Mouse (Mus musculus) inflammation-experienced regulatory T-cells, adult 6 months (primary cell): ENCODE results near the gene Slc37a4. TPM values are rescaled to one million over a fixed set of nuclear protein-coding genes. Genes with fewer than 3 reads are reported as not detected.
"Not testable (repeated sequence)": the region's sequence is repeated elsewhere in the genome, so short reads cannot be mapped to it uniquely, and the experiment has no call there.

Source experiments
- ATAC-seq: one replicate; pipeline ENCODE4 v1.8.0; 2017
- polyA plus RNA-seq, 3 experiments: library from polyadenylated mRNA; unstranded; fragments of 100-300 nt; shearing (Covaris generic); gene quantifications; one replicate each; pipeline ENCODE4 v1.2.1; 2017

Slc37a4 gene
- polyA plus RNA-seq, 3 experiments from 2014 or later: 13.6 to 24.2 (median 18.2) TPM

DNA sequence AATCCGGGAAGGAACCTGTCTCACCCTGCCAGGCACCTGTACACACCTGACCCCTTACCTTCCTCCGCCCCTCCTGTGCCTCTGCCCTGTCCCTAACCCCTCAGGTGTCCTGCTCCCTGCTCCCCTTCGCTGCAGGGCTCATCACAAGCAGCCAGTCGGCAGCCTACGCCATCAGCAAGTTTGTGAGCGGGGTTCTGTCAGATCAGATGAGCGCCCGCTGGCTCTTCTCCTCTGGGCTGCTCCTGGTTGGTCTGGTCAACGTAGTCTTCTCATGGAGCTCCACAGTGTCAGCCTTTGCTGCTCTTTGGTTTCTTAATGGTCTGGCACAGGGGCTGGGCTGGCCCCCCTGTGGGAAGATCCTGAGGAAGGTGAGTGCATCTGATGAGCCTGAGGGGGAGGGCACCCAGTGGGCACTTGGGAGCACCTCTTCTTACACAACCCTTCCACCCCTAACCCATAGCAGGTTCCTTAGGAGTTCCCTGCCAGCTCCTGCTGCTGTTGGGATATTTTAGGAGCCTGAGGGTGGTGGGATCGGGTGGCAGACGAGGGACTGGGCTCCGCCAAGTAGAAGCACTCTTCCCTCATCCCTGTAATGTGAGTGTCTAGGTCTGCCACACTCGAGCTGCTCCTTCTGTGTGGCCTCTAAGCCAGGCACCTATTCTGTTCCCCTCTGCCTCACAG, 2.6 kb downstream of the Slc37a4 start:
- no peak for ATAC-seq

DNA sequence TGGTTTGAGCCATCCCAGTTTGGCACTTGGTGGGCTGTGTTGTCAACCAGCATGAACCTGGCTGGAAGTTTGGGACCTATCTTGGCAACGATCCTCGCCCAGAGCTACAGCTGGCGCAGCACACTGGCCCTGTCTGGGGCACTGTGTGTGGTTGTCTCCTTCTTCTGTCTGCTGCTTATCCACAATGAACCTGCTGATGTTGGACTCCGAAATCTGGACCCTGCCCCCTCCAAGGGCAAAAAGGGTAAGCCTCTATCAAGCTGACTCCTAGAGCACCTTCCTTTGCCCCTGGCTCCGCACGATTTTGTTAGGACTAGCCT, 3.1 kb downstream of the Slc37a4 start:
- ATAC-seq: no peak

- no peak for ATAC-seq
Measured at GRCm38 (mm10) chr9:44401081-44401480, 4.4 kb downstream of the Slc37a4 start.

DNA sequence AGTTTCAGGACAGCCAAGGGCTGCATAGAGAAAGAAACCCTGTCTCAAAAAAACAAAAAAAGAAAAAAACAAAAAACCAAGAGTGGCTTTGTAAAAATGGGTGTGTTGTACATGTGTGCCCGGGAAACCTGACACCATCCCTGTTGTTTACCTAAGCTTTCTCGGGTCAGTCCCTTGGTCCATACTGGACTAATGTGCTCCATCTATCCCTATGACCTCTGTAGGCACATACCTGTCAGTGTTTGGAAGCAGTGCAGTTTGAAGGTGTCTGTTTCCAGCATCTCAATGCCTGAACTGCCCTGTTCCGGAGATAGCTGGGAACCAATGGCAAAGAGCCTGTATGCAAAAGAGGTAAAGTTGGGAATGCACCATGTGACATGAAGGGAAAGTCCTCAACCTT, 8.4 kb downstream of the Slc37a4 start:
- no peak for ATAC-seq

DNA sequence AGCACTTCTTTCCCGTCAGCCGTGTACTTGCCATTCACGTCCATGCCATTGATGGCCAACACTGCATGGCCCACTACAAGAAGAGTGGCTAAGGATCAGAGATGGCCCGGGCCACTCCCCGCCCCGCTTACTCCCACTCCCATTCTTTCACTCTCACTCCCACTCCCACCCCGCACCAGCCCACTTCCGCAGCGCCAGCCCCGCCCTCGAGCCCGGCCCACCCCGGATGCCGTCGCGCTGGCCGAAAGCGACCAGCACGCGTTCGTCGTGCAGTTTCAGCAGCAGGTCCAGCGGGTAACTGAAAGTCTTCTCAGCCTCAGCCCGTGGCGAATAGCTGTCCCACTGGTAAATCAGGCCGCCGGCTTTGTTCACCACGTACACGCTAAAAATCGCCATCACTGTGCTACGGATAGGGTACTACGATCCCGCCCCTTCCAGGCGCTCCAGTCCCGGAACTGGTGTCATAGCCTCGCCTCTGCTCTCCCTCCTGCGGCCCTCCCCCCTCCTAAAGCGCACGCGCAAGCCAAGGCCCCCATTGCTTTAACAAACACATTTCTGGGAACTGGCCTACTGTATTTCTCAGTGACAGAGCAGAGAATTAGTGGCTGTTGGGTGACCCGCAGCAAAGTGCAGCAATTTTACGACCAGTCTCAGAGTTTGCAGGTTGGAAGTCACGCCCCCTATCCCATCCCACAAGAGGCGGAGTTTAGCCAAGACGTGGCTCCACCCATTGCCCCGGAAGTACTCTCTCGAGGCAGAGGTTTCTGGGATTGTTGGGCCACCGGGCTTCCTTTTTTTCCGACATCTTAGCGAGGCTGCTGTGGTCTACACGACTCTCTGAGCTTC, 10.5 kb downstream of the Slc37a4 start, which contains the start of the genes Rps25 and Trappc4:
Gene Rps25 (plus strand): TSS at position 234 of the 846 bp plus-strand sequence.
Gene Trappc4 (minus strand): TSS at position 695 of the 846 bp plus-strand sequence.
- ATAC-seq: peak; percentile 94

DNA sequence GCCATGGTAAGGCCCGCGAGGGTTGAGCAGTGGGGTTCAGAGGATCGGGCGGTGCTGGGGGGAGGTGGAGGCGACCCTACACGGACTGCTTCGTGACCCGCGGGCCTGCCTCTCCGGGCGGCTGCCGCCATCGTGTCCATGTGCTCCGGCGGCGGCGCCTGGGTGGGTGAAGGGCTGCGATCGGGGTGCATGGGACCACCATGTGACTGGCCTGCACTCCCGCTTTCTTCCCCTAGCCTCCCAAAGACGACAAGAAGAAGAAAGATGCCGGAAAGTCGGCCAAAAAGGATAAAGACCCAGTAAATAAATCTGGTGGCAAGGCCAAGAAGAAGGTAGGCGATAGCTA, 11.1 kb downstream of the Slc37a4 start:
- ATAC-seq: no peak

- not testable (repeated sequence) for ATAC-seq
Measured at GRCm38 (mm10) chr9:44408693-44409092, 12.0 kb downstream of the Slc37a4 start.

GRCm38 (mm10) chr9:44410647-44411336, 14.1 kb downstream of the Slc37a4 start:
- no peak for ATAC-seq

GRCm38 (mm10) chr9:44411601-44412130, 15.0 kb downstream of the Slc37a4 start:
- no peak for ATAC-seq

- ATAC-seq: no peak
Measured at GRCm38 (mm10) chr9:44412306-44412705, 15.7 kb downstream of the Slc37a4 start.

DNA sequence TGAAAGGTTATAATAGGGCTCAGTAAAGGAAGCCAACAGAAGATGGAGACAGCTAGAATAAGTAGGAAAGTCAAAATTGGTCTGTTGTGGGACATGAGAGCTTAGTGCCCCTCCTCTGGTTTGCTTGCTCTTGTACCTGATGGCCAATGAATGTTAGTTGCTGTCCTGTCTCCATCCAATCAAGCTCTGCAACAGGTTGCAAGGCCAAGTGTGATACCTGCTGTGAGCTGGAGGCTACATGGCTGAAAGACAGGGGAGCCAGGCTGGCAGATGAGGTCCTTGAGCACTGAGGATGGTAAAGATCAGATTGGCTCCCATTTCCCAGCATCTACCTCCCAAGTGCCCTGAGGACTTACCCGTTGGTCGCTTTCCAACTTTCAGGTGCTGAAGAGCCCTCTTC, 16.1 kb downstream of the Slc37a4 start:
- no peak for ATAC-seq

DNA sequence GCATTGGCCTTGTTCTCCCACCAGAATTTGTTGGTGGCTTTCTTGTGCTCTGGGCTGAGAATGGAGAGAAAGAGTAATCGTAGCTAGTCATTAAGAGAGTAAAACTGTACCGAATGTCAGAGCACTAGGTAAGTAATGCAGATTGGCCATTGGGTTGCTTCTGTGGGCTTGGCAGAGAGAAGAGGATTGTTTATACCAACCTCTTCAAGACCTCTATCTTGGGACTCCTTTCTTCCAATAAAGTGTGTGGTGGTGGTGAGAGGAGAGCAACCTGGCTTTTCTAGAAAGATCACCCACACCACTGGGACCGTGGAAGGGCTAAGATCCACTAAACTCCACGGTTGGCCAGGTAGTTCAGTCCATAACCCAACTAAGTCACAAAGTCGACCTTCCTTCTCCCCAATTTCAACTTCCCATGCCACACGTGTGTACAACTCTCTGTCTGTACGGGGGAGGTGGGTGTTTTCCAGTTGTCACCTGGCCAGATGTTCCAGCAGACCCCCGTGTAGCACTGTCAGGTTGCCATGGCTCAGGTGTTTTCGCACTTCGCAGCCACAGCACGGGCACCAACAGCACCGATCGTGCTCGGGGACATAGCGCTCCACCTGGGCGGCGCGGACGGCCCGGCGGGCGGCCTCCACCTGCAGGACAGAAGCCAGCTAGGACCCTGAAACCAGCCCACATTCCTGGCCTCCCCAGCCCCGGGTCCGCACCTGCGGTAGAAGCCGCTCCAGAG, 20.7 kb downstream of the Slc37a4 start:
- peak; percentile 42 for ATAC-seq

- peak; percentile 88 for ATAC-seq
Measured at GRCm38 (mm10) chr9:44417892-44418363, 21.3 kb downstream of the Slc37a4 start.

GRCm38 (mm10) chr9:44418519-44419385, 22.1 kb downstream of the Slc37a4 start, which contains the start of gene Ccdc84:
TSS of gene Ccdc84 (minus strand) at chr9:44418569.
- ATAC-seq: no peak

GRCm38 (mm10) chr9:44419730-44420129, 23.1 kb downstream of the Slc37a4 start:
- not testable (repeated sequence) for ATAC-seq

DNA sequence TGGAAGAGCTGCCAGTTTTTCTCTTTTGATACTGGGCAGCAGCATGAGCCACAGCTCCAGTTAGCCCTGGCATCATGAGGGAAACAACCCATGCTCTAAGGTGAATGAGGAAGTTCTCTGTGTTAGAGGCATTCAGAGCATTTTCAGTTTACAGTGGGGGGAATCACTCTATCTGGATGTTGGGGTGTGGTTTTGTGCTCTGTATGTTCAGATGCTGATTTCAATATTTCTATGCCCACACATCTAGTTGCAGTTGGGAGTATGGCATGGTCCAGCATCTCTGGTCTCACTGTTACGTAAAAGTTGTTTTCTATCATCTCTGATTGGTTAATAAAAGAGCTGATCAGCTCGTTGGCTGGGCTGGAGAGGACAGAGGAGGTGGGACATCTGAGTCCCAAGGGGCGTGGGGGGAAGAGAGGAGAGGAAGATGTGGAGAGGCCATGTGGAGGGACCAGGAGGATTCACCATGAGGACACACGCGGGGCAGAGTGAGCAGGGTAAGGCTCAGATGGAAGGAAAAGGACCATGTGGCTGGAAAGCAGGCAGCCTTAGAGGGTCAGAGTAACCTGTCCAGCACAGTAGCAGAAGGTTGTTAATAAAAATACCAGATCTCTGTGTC, 23.7 kb downstream of the Slc37a4 start:
- no peak for ATAC-seq

DNA sequence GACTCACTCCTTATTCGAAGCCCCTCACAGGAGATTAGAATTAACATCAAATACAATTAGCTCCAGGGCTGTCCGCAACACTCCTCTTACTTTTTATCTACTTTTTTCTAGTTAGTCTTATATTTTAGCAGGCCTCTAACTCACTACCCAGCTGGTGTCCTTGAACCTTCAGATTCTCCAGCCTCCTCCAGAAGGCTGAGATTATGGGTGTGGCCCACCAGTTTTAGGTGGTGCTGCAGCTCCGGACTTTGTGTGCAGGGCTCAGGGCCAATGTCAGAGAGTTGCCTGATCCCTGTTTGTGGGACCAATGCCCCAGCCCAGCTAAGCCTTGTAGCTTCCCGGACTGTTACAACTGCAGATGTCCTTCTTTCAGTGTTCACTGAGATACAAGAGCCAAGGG, 26.9 kb downstream of the Slc37a4 start:
- ATAC-seq: no peak

- ATAC-seq: no peak
Measured at GRCm38 (mm10) chr9:44432577-44433185, 36.0 kb downstream of the Slc37a4 start.

- ATAC-seq: no peak
Measured at GRCm38 (mm10) chr9:44435747-44436146, 39.1 kb downstream of the Slc37a4 start.

- no peak for ATAC-seq
Measured at GRCm38 (mm10) chr9:44440961-44441360, 44.3 kb downstream of the Slc37a4 start, which contains the start of gene Foxr1. TSS of gene Foxr1 (minus strand) at chr9:44441136.
